Mouse (Mus musculus) activated CD4-positive, CD25-positive, alpha-beta regulatory T cell, adult 4 months (primary cell): Measurements from ENCODE around the gene Acss2. TPM values are rescaled to one million over a fixed set of nuclear protein-coding genes. Genes with fewer than 3 reads are reported as not detected.

Source experiments
- ATAC-seq: one replicate; pipeline ENCODE4 v1.8.0; 2017
- polyA plus RNA-seq, 2 experiments: library from polyadenylated mRNA; unstranded; fragments of 100-300 nt; shearing (Covaris generic); gene quantifications; one replicate each; pipeline ENCODE4 v1.2.1; 2017

Acss2 gene
- polyA plus RNA-seq, 2 experiments from 2014 or later, result 13.9 to 16.4 TPM

DNA sequence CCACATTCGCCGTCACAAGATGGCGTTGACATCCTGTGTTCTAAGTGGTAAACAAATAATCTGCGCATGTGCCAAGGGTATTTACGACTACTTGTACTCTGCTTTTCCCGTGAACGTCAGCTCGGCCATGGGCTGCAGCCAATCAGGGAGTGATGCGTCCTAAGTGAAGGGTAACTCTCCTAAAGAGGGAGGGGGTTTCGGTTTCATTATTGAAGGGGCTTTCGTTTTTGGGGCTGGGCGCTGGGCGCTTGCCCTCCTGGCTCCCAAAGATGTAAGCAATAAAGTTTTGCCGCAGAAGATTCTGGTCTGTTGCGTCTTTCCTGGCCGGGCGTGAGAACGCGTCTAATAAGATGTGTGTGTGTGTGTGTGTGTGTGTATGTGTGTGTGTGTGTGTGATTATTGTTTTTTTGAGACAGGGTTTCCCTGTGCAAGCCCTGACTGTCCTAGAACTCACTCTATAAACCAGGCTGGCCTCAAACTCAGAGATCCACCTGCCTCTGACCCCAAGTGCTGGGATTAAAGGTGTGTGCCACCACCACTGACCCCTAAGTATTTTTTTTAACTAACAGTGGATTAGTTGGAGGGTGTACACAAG is 20.8 kb downstream of the Acss2 start:
- peak; percentile 52 for ATAC-seq

DNA sequence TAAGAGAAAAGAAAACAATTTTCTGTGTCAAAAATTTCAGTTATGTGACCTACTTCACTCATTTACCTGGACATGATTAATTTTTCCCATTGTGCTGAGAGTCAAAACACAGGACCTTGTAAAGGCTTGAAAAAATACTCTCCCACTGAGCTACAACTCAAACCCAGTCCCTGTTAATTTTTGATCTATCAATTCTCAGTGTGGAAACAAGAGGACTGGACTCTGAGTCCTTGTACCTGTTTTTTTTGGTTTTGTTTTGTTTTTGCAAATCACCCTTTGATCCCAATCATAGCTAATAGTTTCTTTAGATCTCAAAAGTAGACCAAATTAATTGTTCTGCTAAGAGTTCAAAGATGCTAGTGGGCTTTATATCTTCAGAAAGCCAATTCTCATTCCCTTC is 21.9 kb downstream of the Acss2 start:
- ATAC-seq, result no peak

DNA sequence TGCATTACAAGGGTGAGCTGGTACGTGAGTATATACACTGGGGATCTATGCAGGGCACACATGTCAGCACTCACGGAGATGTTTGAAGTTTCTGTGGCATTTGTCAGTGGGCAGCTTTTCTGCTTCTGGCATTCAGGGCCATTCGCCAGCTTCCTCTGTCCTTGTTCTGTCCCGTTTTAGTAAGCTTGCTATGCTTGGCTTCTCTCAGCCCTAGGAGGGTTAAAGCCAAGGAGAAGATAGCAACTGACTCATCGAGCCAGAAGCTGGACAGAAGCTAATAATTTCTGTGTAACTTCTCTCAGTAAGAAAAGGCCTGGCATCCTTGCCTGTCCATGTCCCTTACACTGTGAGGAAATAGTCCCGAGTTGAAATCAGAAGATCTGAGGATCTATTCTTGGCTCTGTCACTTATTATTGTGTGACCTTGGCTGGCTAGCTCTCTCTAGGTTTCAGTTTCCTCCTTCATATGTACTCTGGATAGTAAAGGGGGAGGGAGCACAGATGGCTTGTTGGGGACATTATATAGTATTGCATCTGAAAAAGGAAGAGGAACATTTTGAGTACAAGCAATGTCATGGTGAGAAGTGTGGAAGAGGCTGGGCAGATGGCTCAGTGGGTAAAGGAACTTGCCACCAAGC is 23.2 kb downstream of the Acss2 start:
- no peak for ATAC-seq

DNA sequence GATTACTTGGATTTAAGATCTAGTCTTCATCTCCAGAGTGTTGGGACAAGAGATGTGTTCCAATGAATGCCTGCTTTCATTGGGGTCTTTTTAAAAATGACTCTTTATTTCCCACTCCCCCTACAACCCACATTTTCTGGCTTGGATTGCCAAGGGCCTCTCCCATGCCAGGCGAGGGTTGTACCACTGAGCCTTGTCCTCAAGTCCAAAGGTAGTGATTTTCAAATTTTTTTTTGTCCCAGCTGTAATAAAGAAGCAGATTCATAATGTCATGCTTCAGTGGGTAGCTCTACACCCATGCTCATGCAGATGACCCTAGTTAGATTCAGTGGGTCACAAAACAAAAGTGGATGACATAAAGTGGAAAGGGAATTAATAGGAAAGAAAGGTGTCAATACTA is 29.2 kb downstream of the Acss2 start:
- ATAC-seq, result no peak

DNA sequence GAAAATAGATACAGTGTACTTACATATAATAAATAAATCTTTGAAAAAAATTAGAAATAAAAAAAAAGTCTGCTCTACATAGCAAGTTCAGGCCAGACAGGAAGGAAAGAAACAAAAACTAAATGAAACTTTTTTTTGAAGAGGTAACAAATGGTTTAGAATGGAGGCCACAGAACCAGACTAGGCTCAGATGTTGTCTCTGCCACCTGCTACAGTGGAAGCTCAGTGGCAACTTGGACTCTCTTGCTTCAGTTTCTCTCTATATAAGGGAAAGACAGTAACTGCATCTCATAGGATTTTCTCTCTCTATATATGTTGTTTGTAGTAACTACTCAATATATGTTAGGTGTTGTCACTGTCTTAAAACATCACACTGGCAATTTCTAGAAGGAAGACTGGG is 34.6 kb downstream of the Acss2 start:
- ATAC-seq, result no peak

DNA sequence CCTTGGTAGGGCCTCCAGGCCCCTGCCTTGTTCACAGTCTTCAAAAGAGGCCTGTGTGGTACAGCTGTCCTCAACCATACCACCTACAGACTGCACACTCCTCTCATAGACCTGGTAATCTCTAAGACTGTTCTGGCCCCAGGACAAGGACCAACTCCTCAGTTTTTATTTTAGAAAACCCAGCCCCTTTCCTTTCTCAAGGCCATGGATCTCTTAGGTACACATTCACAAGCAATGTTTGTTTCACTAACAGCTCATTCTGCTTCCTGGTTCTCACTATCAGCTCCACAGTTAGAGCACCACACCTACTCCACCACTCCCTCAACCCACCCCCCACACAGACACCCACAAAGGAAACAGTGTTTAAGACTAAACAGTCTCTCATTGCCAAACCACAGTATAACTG is 35.2 kb downstream of the Acss2 start:
- ATAC-seq, result peak; percentile 90

GRCm38 (mm10) chr2:155554426-155554985 is 36.8 kb downstream of the Acss2 start:
- ATAC-seq, result peak; percentile 57

DNA sequence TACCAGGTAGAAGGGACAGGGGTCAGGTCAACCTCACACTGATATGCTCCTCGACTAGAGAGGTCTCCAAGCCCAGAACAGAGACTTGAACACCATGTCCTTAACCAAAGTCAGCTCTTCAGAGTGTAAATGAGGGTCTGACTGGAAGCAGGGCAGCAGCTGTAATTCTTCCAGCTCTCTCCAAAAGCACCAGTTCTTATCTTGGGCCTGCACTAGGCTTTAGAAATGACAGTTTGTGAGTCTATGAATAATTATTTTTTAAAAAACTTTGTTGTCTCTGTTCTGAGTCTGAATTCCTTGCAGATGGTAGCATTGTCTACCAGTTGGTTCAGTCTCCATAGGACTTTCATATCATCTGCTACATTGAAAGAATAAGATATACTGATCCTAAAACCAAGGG is 44.5 kb downstream of the Acss2 start:
- ATAC-seq, result no peak

DNA sequence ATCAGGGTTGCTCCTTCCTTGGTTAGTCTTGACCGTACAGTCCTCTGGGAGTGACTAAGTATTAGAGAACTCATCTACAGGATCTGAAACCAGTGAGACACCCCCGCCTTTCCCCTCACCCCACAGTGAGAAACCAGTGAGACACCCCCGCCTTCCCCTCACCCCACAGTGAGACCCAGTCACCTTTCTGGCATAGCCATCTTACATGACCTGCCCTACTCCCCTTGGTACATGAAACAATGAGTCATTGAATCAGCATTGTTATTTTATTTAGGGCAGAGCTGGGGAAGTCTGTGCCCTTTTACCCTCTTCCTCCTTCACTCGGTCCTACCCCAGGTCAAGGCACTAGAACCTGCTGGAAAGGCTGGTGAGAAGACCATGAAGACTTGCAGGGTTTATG is 45.2 kb downstream of the Acss2 start:
- ATAC-seq, result no peak

- ATAC-seq, result no peak
These were observed 50.0 kb downstream of the Acss2 start for GRCm38 (mm10) chr2:155567751-155568150.

DNA sequence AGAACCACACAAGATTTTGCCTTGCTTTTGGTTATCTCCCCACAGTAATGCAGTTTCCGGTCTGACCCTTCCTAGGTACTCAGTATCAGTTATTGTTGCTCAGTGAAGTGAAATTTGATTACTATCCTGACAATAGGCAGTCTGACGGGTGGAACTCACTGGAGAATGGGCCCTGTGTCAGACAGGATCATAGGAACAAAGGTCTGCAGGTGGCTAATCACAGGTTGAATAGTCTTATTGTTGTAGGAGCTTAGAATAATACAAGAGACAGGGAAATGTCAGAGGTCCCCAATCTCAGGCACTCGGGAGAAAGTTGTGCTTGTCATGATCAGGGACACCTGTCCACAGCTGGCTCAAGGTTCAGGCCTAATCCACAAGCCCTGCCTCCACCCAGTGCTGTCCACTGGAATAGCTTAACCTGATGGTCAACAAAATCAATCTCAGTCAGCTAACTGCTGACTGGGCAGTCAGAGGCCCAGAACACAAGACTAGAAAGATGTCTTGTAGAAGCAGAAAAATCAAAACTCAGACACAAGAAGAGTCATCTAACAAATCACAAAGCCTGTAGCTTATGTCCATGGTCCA is 51.6 kb downstream of the Acss2 start:
- no peak for ATAC-seq

- ATAC-seq, result no peak
These were observed 55.3 kb downstream of the Acss2 start for GRCm38 (mm10) chr2:155573001-155573400.

DNA sequence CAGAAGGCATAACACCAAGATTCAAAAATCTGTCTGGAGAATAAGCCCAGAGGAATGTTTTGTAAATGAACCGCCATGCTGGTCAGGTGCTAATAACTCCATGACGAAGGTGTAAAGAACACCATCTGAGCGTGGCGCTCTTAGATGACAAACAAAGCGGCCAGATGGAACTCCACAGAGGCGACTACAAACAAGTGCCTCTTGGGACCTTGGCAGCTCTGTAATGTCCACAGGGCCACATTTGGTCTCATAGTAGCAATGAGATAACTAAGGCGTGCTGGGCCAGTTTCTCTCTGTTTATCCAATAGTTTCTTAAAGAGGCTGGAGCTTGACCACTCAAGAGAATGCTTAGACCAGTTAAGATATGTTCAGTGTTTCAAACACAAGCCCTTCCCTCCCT is 56.2 kb downstream of the Acss2 start:
- ATAC-seq, result no peak

DNA sequence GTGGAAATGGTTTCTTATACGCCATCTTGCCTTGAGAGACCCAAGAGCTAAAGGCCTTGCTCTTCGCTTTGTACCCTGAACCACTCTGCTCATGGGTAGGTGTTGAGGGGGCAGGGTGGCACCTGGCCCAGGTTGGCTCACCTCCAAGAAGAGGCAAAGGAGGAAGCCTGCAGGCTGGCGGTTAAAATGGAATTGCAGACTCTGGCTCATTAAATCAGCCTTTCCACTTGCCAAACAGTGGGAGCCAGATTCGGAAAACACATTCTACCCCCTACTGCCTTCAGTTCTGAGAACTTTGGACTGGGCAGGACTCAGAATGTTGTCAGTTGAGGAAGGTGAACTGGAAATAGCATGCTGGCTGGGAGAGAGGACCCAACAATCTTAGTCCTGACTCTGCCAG is 57.0 kb downstream of the Acss2 start:
- ATAC-seq, result no peak

DNA sequence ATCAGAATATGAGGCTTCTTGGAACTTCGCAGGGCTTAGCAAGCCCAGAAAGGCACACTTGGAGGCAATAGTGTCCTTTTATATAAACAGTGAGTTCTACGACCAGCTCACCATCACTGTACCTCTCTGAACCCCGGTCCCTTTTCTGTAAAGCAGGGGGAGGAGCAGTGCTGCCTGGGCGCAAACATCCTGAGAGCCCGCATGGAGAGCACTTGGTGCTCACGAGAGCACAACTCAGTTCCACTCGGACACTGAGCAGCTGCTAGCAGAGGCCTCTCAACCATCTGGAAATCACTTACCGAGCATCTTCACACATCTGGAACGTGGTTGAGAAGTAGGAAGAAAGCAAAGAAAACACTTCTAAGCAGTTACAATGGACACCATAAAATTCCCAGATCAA is 58.9 kb downstream of the Acss2 start:
- ATAC-seq, result no peak

DNA sequence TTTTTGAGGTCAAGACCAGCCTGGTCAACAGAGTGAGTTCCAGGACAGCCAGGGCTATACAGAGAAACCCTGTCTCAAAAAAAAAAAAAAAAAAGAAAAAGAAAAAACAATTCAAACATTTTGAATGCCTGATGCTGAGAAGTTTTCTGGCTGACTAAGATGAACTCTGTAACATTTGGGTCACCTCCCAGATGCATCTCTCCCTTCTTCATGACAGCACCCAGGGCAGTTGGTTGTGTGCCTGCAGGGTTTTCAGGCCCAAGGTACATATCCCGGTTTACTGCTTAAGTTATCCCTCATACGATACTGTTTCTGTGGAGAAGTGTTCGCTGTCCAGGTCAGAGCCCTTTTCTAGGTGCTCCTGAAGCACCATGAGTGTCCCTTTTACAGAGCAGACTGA is 62.6 kb downstream of the Acss2 start:
- ATAC-seq, result no peak

- no peak for ATAC-seq
These were observed 64.7 kb downstream of the Acss2 start for GRCm38 (mm10) chr2:155582384-155582995.

DNA sequence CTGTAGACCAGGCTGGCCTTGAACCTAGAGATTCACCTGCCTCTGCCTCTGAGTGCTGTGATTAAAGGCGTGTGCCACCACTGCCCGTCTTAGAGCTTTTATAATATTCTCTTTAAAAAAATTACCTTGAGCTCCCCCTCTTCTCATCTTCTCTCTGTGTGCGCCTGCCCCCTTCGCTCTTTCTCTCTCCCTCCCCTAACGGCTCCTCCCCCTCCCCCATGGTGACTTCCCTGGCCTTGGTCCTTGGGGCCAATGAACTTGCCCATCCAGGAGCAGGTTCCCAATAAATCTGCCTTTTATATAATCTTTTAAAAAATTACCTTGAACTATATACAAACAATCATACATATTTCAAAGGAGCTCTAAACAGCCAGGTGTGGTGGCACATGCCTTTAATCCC is 65.2 kb downstream of the Acss2 start:
- ATAC-seq, result no peak

DNA sequence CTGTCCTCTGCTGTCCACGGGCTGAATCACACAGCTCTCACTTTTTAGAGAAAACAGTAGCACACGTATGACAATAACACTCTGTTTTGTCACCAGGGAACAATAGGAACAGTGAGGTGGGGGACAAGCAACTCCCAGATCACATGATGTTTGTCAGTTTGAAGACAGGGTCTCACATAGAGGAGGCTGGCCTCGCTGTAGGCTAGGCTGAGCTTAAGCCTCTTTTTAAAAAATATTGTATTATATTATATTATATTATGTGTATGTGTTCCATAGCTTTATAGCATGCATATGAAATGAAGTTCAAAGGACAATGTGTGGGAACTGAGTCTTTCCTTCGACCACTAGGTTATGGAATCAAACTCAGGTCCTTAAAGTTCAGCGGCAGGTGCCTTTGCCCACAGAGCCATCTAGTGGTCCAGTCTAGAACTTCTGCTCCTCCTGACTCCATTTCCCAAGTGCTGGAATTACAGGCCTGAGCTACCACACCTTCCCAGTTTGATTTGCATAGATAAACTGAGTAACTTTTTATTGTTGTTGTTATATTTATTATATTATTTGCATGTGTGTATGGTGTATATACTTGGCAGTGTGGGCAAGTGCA is 66.3 kb downstream of the Acss2 start:
- peak; percentile 46 for ATAC-seq

- ATAC-seq, result no peak
These were observed 67.3 kb downstream of the Acss2 start for GRCm38 (mm10) chr2:155585082-155585481.

GRCm38 (mm10) chr2:155585486-155585885 is 67.7 kb downstream of the Acss2 start:
- no peak for ATAC-seq

GRCm38 (mm10) chr2:155588136-155588535 is 70.4 kb downstream of the Acss2 start:
- ATAC-seq, result no peak

- ATAC-seq, result no peak
These were observed 71.8 kb downstream of the Acss2 start for GRCm38 (mm10) chr2:155589521-155589920.
